Mouse (Mus musculus): ENCODE data around the gene Focad. TPM values are rescaled to one million over a fixed set of nuclear protein-coding genes. Genes with fewer than 3 reads are reported as not detected.
A peak's percentile ranks its signal among the peaks of the same experiment; 100 is the strongest.

Focad gene
- total RNA-seq, 2 experiments from 2014 or later: 19.7 to 26.3 TPM

DNA sequence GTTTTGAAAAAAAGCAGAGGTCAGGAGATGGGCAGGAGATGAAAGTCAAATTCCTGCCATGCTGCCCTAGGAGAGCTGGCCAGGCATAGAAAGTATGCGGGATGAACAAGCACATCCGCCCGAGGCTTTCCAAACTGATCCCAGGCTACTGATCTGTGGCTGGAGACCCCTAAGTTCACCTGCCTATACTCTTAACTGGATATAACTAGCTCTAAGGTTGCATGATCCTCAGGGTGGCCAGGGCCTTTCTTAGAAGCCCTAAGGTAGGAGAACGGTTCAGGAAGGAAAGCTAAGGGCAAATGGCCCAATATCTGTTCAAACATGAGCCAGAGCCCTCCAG is 344.5 kb downstream of the Focad start:
- DNase-seq (ENCODE audit: low spot score in 2 of 2): no peak

DNA sequence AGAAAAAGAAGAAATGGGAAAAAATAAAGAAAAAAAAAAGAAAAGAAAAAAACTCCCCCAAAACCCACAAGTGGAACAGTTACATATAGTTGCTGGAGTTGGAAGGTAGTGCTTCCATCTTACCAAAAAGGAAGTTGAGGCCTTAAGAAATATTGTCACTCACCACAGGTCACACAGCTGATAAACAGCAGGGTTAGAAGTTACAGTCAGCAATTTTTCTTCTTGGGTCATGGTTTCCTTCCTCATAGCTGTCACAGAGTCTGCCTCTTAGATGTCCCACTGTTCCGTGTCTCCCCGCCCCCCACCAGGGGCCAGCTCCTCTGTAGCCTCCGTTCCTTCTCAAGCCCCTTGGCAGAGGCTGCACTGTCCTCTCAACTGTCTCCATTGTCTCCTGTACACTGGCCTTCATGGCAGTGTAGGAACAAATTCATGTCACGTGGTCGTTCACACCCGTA is 345.3 kb downstream of the Focad start:
- peak in 1 of 2 experiments; percentile 22 for DNase-seq (ENCODE audit: low spot score in 2 of 2)

GRCm38 (mm10) chr4:88440814-88441213 is 346.4 kb downstream of the Focad start:
- DNase-seq (ENCODE audit: low spot score in 2 of 2): no peak

DNA sequence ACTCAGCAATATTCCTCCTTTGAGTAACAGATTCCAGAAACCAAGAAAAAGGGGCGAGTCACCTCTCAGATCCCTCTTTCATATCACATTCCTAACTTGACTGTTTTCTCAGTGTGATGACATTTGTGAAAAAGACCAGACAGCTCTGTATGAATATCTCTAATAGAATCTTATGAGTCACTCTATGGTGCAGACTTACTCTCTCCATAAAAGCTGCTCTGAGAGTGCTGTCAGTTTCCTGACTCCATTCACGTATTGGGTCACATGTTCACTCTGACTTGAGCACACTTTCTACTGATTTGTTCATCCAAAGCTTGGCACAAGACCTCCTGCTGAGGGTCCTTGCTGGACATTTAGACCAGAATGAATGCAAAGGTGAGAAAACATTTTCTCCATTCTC is 354.5 kb downstream of the Focad start:
- no peak for DNase-seq (ENCODE audit: low spot score in 2 of 2)

DNA sequence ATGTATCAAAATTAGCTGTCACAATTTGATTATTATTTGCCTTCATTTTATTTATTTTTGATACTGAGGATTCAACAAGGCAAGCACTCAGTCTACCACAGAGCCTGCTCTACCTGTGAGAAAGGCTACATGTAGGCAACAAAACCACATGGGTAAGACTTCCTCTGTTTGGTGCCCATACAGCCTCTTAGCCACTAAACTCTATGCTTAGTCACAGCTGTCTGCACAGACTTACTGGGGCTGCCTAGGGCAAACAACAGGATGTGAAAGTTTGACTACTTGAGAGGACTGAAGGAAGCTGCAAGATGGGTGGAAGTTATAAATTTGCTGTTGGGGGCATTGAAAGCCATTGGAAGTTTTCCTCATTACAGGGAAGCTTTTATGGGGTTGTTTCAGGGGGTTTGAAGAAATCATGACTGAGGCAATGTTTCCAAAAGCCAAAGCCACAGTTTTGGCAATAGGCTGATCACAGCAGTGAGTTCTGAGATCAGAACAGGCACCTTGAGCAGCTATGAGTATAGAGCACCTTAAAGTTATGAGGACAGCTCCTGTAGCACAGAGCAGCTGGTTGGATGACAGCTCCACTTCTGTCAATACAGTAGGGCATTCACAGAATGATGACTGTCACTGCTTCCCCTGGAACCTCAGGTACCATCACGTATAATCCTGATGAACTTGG is 355.8 kb downstream of the Focad start:
- DNase-seq (ENCODE audit: low spot score in 2 of 2): no peak

DNA sequence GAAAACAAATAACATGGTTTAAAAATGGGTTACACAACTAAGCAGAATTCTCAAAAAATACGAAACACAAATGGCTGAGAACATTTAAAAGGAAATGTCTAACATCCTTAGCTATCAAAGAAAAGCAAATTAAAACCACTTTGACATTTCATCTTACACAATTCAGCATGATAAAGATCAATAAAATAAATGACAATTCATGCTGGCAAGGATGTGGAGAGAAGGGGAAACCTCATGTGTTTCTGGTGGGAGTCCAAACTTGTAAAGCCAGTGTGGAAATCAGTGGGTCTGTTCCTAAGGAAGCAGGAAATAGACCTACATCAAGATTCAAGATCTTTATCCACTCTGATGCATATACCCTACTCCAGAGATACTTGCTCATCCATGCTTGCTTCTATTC is 363.7 kb downstream of the Focad start:
- DNase-seq (ENCODE audit: low spot score in 2 of 2): no peak

- no peak for DNase-seq (ENCODE audit: low spot score in 2 of 2)
These were observed 364.2 kb downstream of the Focad start for GRCm38 (mm10) chr4:88458673-88459072.

Small RNA genes lying within 50 kb of the gene (microRNA-seq; reads per million reads assigned to microRNA genes)
- 5.2 to 11.0 reads per million in 2 experiments for gene Mir491 (ENCODE audit: borderline number of aligned reads in 2 of 2)

Other genes with a start within 250 kb of the Focad start
- gene Mllt3, start 61.3 kb upstream of the Focad start, total RNA-seq (2021): 10 to 100 TPM; 27.6 to 28.6 TPM